Mouse (Mus musculus) forebrain, embryonic 11.5 days (tissue): ENCODE measurements around the gene Fyco1. TPM values are rescaled to one million over a fixed set of nuclear protein-coding genes. Genes with fewer than 3 reads are reported as not detected.

Source experiments
- ATAC-seq: fragments of 200-750 bp; cut with Nextera tagmentation; replicated peaks from 2 replicates; pipeline ENCODE4 v1.8.0; 2017; ENCODE audit warnings: moderate TSS enrichment; ENCODE audit not compliant: low FRiP score
- DNase-seq: peaks from one replicate; pipeline ENCODE4 v3.0.0-alpha.2; 2017; ENCODE audit warnings: low spot score
- H3K27ac ChIP-seq: fragments of 300-500 bp; sonication (generic); 2 replicates; pipeline ENCODE4 v1.5.1; 2014; ENCODE audit warnings: low read depth, low read length
- H3K27me3 ChIP-seq: fragments of 300-500 bp; sonication (generic); 2 replicates; pipeline ENCODE4 v1.6.1; 2014; ENCODE audit warnings: mild to moderate bottlenecking, low read length, mixed read lengths; ENCODE audit not compliant: control insufficient read depth, insufficient read depth
- H3K36me3 ChIP-seq: fragments of 300-500 bp; sonication (generic); 2 replicates; pipeline ENCODE4 v1.6.1; 2014; ENCODE audit warnings: mild to moderate bottlenecking, low read length, moderate library complexity, mixed read lengths; ENCODE audit not compliant: control insufficient read depth, insufficient read depth
- H3K4me1 ChIP-seq: fragments of 300-500 bp; sonication (generic); replicated peaks from 2 replicates; pipeline ENCODE4 v1.6.1; 2014; ENCODE audit warnings: low read length, mixed read lengths; ENCODE audit not compliant: control insufficient read depth, insufficient read depth
- H3K4me2 ChIP-seq: fragments of 300-500 bp; sonication (generic); 2 replicates; pipeline ENCODE4 v1.6.1; 2014; ENCODE audit warnings: low read depth, mild to moderate bottlenecking, low read length, moderate library complexity, mixed read lengths; ENCODE audit not compliant: severe bottlenecking
- H3K4me3 ChIP-seq: fragments of 300-500 bp; sonication (generic); 2 replicates; pipeline ENCODE4 v1.5.1; 2014; ENCODE audit warnings: low read depth, low read length
- H3K9ac ChIP-seq: fragments of 300-500 bp; sonication (generic); 2 replicates; pipeline ENCODE4 v1.6.1; 2014; ENCODE audit warnings: low read length
- H3K9me3 ChIP-seq: fragments of 300-500 bp; sonication (generic); 2 replicates; pipeline ENCODE4 v1.6.1; 2016; ENCODE audit warnings: low read length, mixed read lengths; ENCODE audit not compliant: control insufficient read depth
- WGBS: fragments of 180-500 bp; shearing (Covaris S2); extraction: QIAGEN DNeasy Blood & Tissue Kit; methylation state at CpG from one replicate; pipeline ENCODE4 v1.1.7; 2014; 5-methylcytosine and 5-hydroxymethylcytosine counted together
- polyA plus RNA-seq: library from polyadenylated mRNA; unstranded; fragments of >200 nt; fragmentation: Nextera tagmentation; extraction: Ambion mirVana; gene quantifications from 2 replicates; pipeline ENCODE4 v1.2.1, GENCODE M21; 2014

The Fyco1 gene
- polyA plus RNA-seq, 1 experiment from 2014 or later, result 11.0 TPM

DNA sequence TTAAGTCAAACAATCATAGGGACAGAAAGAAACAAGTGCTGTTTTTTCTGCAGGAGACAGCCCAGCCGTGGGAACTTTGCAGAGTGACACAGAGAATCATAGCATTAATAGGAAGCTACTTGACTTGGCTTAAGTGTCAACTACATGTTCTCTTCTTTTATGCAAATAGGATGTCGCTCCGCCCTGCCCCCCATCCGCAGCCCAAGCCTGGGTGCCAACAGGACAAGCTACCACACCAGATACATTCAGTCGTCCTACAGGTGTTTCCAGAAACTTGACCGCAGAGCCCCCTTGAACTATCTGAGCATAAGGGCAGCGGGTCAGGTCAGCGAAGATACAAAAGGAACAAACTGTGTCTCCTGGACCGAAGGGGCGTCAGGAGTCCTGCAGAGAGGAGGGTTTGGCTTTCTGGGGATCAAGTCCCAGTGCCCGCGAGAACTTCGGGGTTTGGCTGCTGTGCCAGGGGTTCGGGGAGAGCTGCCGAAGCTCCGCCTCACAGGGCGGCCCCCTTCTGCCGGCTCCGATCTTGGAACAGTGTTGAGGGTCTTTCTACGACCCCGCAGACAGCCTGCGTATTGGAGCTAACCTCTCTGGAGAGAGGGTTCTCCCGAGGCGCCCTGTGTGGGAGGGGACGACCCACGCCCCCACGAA lies 512 bp downstream of the Fyco1 start:
- DNase-seq (no peak), ATAC-seq (peak; percentile 82)
- Histone ChIP-seq H3K4me2 (peak overlapping the region; percentile 76), H3K27ac (peak overlapping the region; percentile 59; the same call in 1 of the 2 replicates), H3K4me3 (peak overlapping the region; percentile 64), H3K36me3 (no peaks in the 10 kb centered on the region), H3K27me3 (no peaks in the 10 kb centered on the region), H3K9me3 (no peaks in the 10 kb centered on the region), H3K9ac (peak overlapping the region; percentile 79), H3K4me1 (peaks cover 5% of the 10 kb centered on the region; the same call in 1 of the 2 replicates)
- WGBS, result 1% methylated on average over 27 of the region's 27 CpGs

DNA sequence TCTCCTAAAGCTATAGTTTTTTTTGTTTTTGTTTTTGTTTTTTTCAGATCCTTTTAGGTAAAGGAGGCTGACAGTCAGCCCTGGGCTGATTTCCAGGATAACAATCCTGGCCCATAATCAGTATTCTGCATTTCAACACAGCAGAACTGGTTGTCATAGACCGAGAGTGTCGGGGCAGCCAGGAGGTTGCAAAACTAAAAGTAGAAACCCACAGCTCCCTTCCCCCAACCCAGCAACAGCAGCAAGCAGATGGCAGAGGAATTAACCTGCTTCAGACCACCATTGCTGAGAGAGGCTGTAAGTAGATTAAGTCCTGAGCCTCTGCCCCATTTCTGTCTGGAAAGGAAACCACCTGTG lies 1.0 kb downstream of the Fyco1 start:
- H3K36me3 ChIP-seq, result no peaks in the 10 kb centered on the region
- no peak for DNase-seq
- H3K27me3 ChIP-seq, result no peaks in the 10 kb centered on the region
- WGBS, result 10% methylated on average over 2 of the region's 2 CpGs
- no peak overlapping the region for H3K27ac ChIP-seq
- no peaks in the 10 kb centered on the region for H3K9me3 ChIP-seq
- H3K4me2 ChIP-seq, result peak overlapping the region; percentile 76
- ATAC-seq, result no peak
- H3K4me1 ChIP-seq, result peaks cover 5% of the 10 kb centered on the region; the same call in 1 of the 2 replicates
- peak overlapping the region; percentile 79 for H3K9ac ChIP-seq
- peak overlapping the region; percentile 64 for H3K4me3 ChIP-seq

DNA sequence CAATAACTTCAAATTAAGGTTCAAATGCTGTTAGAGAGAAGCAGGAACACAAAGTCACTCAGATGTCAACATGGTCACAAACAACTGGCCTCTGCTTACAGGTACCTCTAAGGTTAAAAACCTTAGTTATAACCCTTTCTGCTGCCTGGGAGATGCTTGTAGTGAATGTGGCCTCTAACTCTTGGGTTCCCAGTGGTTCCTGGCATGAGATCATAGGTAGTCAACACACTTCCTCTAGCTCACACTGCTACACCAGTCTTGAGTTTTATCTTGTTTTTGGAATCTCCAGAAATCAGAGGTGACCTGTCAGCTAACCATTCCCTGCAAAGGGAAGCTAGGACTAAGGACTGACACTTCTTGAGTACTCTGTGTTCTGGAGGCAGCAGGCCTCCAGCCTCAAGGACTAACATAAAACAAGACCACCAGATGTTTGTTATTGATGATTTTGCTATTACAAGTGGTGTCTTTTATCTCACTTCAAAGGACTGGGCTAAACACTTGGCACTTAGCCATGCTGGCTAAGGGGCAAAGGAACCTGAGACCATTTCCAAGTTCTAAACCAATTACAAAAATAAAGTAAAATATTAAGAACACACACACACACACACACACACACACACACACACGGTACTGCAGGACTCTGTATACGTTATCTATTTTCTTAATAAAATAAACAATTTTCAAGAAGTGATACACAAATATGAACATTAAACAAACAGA lies 1.6 kb downstream of the Fyco1 start:
- no peak for ATAC-seq
- H3K4me1 ChIP-seq, result peaks cover 5% of the 10 kb centered on the region; the same call in 1 of the 2 replicates
- no peaks in the 10 kb centered on the region for H3K9me3 ChIP-seq
- H3K9ac ChIP-seq, result no peak overlapping the region
- H3K4me3 ChIP-seq, result no peak overlapping the region
- no peak overlapping the region for H3K4me2 ChIP-seq
- no peak for DNase-seq
- no peaks in the 10 kb centered on the region for H3K36me3 ChIP-seq
- H3K27ac ChIP-seq, result no peak overlapping the region
- H3K27me3 ChIP-seq, result no peaks in the 10 kb centered on the region
- 75% methylated on average over 2 of the region's 2 CpGs for WGBS

GRCm38 (mm10) chr9:123846490-123846889 lies 5.2 kb downstream of the Fyco1 start:
- no peak overlapping the region for H3K4me2 ChIP-seq
- WGBS, result 97% methylated on average over 1 of the region's 1 CpGs
- H3K9ac ChIP-seq, result no peak overlapping the region
- no peaks in the 10 kb centered on the region for H3K36me3 ChIP-seq
- no peak for ATAC-seq
- H3K4me3 ChIP-seq, result no peak overlapping the region
- no peaks in the 10 kb centered on the region for H3K9me3 ChIP-seq
- H3K27ac ChIP-seq, result no peak overlapping the region
- DNase-seq, result no peak
- no peaks in the 10 kb centered on the region for H3K27me3 ChIP-seq
- H3K4me1 ChIP-seq, result peaks cover 5% of the 10 kb centered on the region; the same call in 1 of the 2 replicates

DNA sequence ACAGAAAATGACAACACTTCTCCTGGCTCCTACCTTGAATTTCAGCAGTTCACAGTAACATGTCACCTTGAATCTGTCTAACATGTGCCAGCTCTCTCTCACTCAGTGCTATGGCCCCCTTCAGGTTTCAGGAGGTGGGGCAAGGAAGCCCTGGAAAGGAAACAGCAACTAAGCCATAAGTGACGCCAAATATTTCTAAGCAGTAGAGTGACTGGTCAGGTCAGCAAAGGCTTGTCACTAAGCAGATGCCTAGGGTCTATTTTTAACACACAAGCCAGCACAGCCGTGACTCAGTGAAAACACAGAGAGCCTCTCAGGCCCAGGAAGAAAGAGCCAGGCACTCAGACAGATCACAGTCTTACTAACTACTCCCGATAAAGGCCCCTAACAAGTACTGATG lies 6.6 kb downstream of the Fyco1 start:
- no peaks in the 10 kb centered on the region for H3K36me3 ChIP-seq
- H3K4me3 ChIP-seq, result no peak overlapping the region
- H3K4me1 ChIP-seq, result 0 out of 2 replicates have a peak, but pooled peaks cover under 1% of the 10 kb centered on the region
- H3K9me3 ChIP-seq, result no peaks in the 10 kb centered on the region
- no peak overlapping the region for H3K4me2 ChIP-seq
- 85% methylated on average over 3 of the region's 3 CpGs for WGBS
- ATAC-seq, result no peak
- DNase-seq, result no peak
- H3K9ac ChIP-seq, result no peak overlapping the region
- no peak overlapping the region for H3K27ac ChIP-seq
- no peaks in the 10 kb centered on the region for H3K27me3 ChIP-seq

DNA sequence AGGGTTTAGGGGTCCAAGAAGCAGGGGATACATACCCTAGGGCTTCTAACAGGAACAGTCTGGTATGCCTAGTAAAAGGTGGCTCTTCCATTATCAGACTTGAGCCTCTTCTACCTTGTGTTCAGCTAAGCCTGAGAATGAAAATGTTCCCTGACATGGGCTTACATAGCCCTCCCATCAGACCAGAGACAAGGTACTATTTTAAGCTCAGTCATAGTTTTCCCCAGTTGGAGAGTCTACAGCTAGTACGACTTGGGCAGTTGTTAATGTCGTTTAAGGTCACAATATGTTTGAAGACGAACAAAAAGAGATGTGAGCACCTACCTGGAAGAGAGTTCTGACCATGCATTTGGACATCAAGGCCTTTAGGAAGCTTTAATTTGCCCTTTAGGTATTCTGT lies 7.2 kb downstream of the Fyco1 start:
- ATAC-seq (no peak), DNase-seq (no peak)
- Histone ChIP-seq H3K4me2 (no peak overlapping the region), H3K4me1 (no peaks in the 10 kb centered on the region), H3K9me3 (no peaks in the 10 kb centered on the region), H3K4me3 (no peak overlapping the region), H3K27ac (no peak overlapping the region), H3K36me3 (no peaks in the 10 kb centered on the region), H3K9ac (no peak overlapping the region), H3K27me3 (no peaks in the 10 kb centered on the region)
- 93% methylated on average over 3 of the region's 3 CpGs for WGBS

DNA sequence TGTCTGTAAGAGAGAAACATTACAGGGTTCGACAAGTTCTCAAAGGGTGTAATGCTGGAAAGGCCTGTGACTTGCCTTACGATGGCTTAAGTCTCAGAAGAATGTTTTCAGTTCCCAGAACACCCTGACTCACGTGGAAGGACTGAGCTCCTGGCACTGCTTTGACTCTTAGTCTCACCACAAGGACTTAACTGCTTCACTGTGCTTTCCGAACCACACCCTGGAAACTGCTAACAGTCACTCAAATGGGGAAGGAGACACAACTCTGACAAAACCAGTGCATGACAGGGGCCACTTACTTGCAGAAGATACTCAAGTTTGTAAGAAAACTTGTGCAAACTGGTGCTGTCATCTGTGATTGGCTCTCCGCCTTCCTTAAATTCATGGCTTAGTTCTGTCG lies 11.5 kb downstream of the Fyco1 start:
- Histone ChIP-seq H3K36me3 (no peaks in the 10 kb centered on the region), H3K4me3 (no peak overlapping the region), H3K4me2 (no peak overlapping the region), H3K9ac (no peak overlapping the region), H3K4me1 (no peaks in the 10 kb centered on the region), H3K27ac (no peak overlapping the region), H3K27me3 (no peaks in the 10 kb centered on the region), H3K9me3 (no peaks in the 10 kb centered on the region)
- 86% methylated on average over 6 of the region's 6 CpGs for WGBS
- DNase-seq, result no peak
- ATAC-seq, result no peak

DNA sequence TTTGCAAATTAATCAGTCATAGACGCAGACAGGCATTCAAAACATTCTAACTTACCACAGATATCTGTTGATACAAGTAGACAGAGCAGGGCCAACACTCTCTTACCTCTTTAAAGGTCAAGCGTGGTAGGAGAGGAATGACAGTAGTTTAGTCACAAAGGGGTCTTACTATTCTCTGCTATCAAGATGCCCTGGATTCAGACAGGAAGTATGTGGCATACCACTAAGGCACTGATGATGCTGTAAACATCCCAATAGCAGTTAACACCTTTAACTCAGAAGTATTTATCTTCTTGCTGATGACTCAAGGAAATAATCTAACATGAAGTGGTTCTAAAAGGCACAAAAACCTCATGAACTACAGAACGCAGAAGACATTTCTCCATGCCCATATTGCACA lies 15.8 kb downstream of the Fyco1 start:
- no peaks in the 10 kb centered on the region for H3K9me3 ChIP-seq
- H3K27me3 ChIP-seq, result no peaks in the 10 kb centered on the region
- no peak overlapping the region for H3K4me3 ChIP-seq
- ATAC-seq (no peak), DNase-seq (no peak)
- H3K9ac ChIP-seq, result no peak overlapping the region
- H3K27ac ChIP-seq, result no peak overlapping the region
- whole genome bisulfite sequencing, result 89% methylated on average over 3 of the region's 3 CpGs
- H3K4me1 ChIP-seq, result no peaks in the 10 kb centered on the region
- H3K4me2 ChIP-seq, result no peak overlapping the region
- H3K36me3 ChIP-seq, result no peaks in the 10 kb centered on the region

DNA sequence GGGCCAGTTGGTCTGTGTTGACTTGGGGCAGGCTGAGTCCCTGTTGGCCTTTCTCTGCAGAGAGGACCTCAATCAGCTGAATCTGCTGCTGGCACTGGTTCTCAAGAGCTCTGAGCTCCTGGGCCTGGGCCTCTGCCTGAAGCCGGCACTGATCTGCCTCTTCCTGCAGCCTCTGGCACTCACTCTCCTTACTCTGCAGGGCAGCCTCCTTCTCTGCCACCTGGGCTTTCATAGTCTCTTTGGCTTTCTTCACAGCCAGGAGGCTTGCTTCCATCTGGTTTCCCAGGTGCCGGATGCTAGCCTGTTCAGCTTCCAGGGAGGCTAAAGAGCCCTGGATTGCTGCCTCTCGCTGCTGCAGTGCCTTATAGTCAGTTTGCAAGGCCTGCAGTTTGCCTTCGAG lies 22.8 kb downstream of the Fyco1 start:
- WGBS, result 89% methylated on average over 4 of the region's 4 CpGs
- no peaks in the 10 kb centered on the region for H3K9me3 ChIP-seq
- DNase-seq, result no peak
- no peaks in the 10 kb centered on the region for H3K4me1 ChIP-seq
- no peak for ATAC-seq
- no peak overlapping the region for H3K4me2 ChIP-seq
- no peak overlapping the region for H3K9ac ChIP-seq
- H3K27ac ChIP-seq, result no peak overlapping the region
- no peaks in the 10 kb centered on the region for H3K27me3 ChIP-seq
- H3K36me3 ChIP-seq, result no peaks in the 10 kb centered on the region; the same call in 1 of the 2 replicates
- H3K4me3 ChIP-seq, result no peak overlapping the region
